Mouse (Mus musculus) right cerebral cortex, postnatal 25 days (tissue): ENCODE data around the gene Ncoa4.

Experiments used
- DNase-seq: peaks from one replicate; pipeline ENCODE4 v3.0.0; 2022

Gene Ncoa4

DNA sequence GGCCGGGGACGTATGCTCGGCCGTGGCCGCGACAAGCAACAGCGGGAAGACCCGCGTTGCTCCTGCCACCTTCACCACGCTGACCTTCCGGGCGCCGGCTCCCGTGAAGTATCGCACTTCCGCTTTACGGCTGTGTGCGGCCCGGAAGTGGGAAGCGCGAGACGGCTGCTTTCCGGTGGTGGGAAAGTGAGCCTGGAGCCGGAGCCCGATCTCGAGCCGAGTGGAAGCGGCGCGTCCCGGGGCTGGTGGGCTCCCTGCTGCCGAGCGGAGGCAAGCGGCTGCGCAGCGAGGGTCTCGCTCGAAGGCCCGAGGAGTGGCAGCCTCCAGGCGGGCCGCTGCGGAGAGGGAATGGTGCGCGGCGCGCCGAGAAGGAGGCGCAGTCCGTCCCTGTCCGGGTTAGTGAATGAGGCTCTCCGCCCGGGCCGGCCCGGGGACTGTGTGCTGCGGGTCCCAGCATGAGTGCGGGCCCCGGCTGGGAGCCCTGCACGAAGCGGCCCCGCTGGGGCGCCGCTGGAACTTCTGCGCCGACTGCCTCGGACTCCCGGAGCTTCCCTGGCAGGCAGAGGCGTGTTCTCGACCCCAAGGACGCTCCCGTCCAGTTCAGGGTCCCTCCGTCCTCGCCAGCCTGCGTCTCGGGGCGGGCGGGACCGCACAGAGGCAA is 42.3 kb downstream of the Ncoa4 start, which contains the start of the genes Timm23 and Parg:
TSS of gene Timm23 (minus strand) at position 108 of the 661 bp plus-strand sequence.
TSS of gene Parg (plus strand) at position 159 of the 661 bp plus-strand sequence.
- peak; percentile 92 for DNase-seq

DNA sequence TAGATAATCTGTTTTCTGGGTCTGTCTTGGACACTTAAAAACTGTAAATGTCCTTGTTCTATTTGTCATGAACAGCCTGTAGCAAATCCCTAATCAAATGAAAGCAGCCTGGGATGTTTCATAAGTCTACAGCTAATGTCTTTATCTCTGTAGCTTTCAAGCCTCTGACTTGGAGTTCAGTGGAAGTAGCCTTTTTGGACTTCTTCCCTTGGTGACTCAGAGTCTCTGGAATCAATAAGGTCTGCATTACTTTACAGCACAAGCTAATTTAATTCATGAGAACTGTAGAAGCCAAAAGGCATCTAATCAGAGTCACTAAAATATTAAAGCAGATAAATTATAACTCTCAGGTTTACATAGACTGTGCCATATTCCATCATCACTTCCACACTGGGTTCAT is 66.9 kb downstream of the Ncoa4 start:
- DNase-seq = no peak

DNA sequence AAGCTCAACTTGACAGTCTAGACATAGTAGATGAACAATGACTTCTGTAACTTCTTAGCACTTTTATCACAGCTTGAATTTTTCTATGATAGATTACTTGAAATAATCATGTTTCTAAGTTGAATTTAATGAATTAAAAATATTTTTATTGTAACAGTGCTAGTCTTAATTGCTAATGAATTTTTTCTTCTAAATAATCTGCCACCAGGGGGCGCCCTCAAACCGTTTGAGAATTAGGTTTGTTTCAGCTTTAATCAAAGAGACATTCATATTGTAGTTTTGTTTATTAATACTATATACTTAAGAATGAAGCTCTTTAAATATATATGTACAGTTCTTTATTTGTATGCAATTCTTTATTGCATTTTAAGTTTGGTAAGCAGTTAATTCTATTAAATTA is 69.3 kb downstream of the Ncoa4 start:
- no peak for DNase-seq
